Mouse (Mus musculus): Measurements from ENCODE around the gene Acbd4. TPM values are rescaled to one million over a fixed set of nuclear protein-coding genes. Genes with fewer than 3 reads are reported as not detected.
A peak's percentile ranks its signal among the peaks of the same experiment; 100 is the strongest.

The Acbd4 gene
- total and polyA plus RNA-seq, 3 experiments, result 16.6 to 18.3 TPM; not detected in 1

GRCm38 (mm10) chr11:103066191-103067050, 35.1 kb upstream of the Acbd4 start:
- H3K27ac ChIP-seq (ENCODE audit: control insufficient read depth, low read depth, low read length), result no peak overlapping the region
- TF ChIP-seq ETS1 (IDR thresholded peaks at IDR 0.05; ENCODE audit: low read depth, low read length), result no peak
- TF ChIP-seq CTCF (IDR thresholded peaks at IDR 0.05 in 2 of 3, conservative IDR thresholded peaks at IDR 0.05 in 1 of 3; ENCODE audit: control insufficient read depth in 1 of 3, insufficient read depth in 1 of 3, low read depth in 2 of 3, low read length in 3 of 3, poor library complexity in 1 of 3, severe bottlenecking in 1 of 3), result no peak
- H3K9ac ChIP-seq (ENCODE audit: control insufficient read depth, low read depth, low read length, poor library complexity, severe bottlenecking), result no peak overlapping the region
- H3K9me3 ChIP-seq (replicated peaks; ENCODE audit: insufficient read depth, low read length), result no peaks in the 10 kb centered on the region
- no peaks in the 10 kb centered on the region for H3K4me1 ChIP-seq (ENCODE audit: control insufficient read depth in 1 of 2, insufficient read depth in 2 of 2, low read length in 2 of 2)
- H3K27me3 ChIP-seq (ENCODE audit: control insufficient read depth in 1 of 2, insufficient read depth in 2 of 2, low read length in 2 of 2), result no peaks in the 10 kb centered on the region
- no peak overlapping the region for H3K4me3 ChIP-seq (ENCODE audit: control insufficient read depth in 1 of 2, insufficient read depth in 1 of 2, low read depth in 2 of 2, low read length in 2 of 2)
- H3K36me3 ChIP-seq (ENCODE audit: control insufficient read depth in 1 of 2, insufficient read depth in 2 of 2, low read length in 2 of 2), result peaks cover 0 to 25% of the 10 kb centered on the region in 2 experiments; a peak in 2 of 4 replicates
- no peaks in the 10 kb centered on the region for H3K79me2 ChIP-seq (ENCODE audit: control insufficient read depth, insufficient read depth, low read length, poor library complexity)
- DNase-seq (ENCODE audit: low read depth, low spot score), result no peak

GRCm38 (mm10) chr11:103067051-103067361, 34.5 kb upstream of the Acbd4 start:
- H3K4me1 ChIP-seq (ENCODE audit: control insufficient read depth in 1 of 2, insufficient read depth in 2 of 2, low read length in 2 of 2), result no peaks in the 10 kb centered on the region
- DNase-seq (ENCODE audit: low read depth, low spot score), result no peak
- TF ChIP-seq UBTF (IDR thresholded peaks at IDR 0.05; ENCODE audit: borderline replicate concordance, insufficient read depth, low read depth, low read length) (no peak), KAT2A (conservative IDR thresholded peaks at IDR 0.05; ENCODE audit: low read depth, low read length) (no peak), ZC3H11A (IDR thresholded peaks at IDR 0.05; ENCODE audit: low read depth, low read length) (no peak), NRF1 (IDR thresholded peaks at IDR 0.05; ENCODE audit: insufficient read depth, low read depth, low read length, poor library complexity, severe bottlenecking) (no peak), EP300 (IDR thresholded peaks at IDR 0.05; ENCODE audit: low read depth in 1 of 2, low read length in 2 of 2) (no peak), TBP (IDR thresholded peaks at IDR 0.05; ENCODE audit: low read depth, low read length) (no peak), ZKSCAN1 (IDR thresholded peaks at IDR 0.05; ENCODE audit: low read depth, low read length) (peak; percentile 44; the same call in 1 of the 2 replicates), USF2 (IDR thresholded peaks at IDR 0.05; ENCODE audit: borderline replicate concordance in 1 of 2, insufficient read depth in 1 of 2, low read depth in 1 of 2, low read length in 2 of 2) (no peak)
- H3K36me3 ChIP-seq (ENCODE audit: control insufficient read depth in 1 of 2, insufficient read depth in 2 of 2, low read length in 2 of 2), result peaks cover 0 to 21% of the 10 kb centered on the region in 2 experiments; a peak in 2 of 4 replicates
- H3K4me3 ChIP-seq (ENCODE audit: control insufficient read depth in 1 of 2, insufficient read depth in 1 of 2, low read depth in 2 of 2, low read length in 2 of 2), result no peak overlapping the region
- no peaks in the 10 kb centered on the region for H3K9me3 ChIP-seq (replicated peaks; ENCODE audit: insufficient read depth, low read length)
- no peaks in the 10 kb centered on the region for H3K27me3 ChIP-seq (ENCODE audit: control insufficient read depth in 1 of 2, insufficient read depth in 2 of 2, low read length in 2 of 2)
- no peaks in the 10 kb centered on the region for H3K79me2 ChIP-seq (ENCODE audit: control insufficient read depth, insufficient read depth, low read length, poor library complexity)
- H3K27ac ChIP-seq (ENCODE audit: control insufficient read depth, low read depth, low read length), result no peak overlapping the region
- no peak overlapping the region for H3K9ac ChIP-seq (ENCODE audit: control insufficient read depth, low read depth, low read length, poor library complexity, severe bottlenecking)

GRCm38 (mm10) chr11:103067457-103068001, 34.0 kb upstream of the Acbd4 start:
- H3K4me3 ChIP-seq (ENCODE audit: control insufficient read depth in 1 of 2, insufficient read depth in 1 of 2, low read depth in 2 of 2, low read length in 2 of 2), result no peak overlapping the region
- no peak overlapping the region for H3K9ac ChIP-seq (ENCODE audit: control insufficient read depth, low read depth, low read length, poor library complexity, severe bottlenecking)
- TF ChIP-seq EP300 (IDR thresholded peaks at IDR 0.05; ENCODE audit: low read depth in 1 of 2, low read length in 2 of 2), result no peak
- no peak for TF ChIP-seq TBP (IDR thresholded peaks at IDR 0.05; ENCODE audit: low read depth, low read length)
- TF ChIP-seq USF1 (IDR thresholded peaks at IDR 0.05; ENCODE audit: low read depth, low read length), result no peak
- no peak for TF ChIP-seq ZKSCAN1 (IDR thresholded peaks at IDR 0.05; ENCODE audit: low read depth, low read length)
- TF ChIP-seq UBTF (IDR thresholded peaks at IDR 0.05; ENCODE audit: borderline replicate concordance, insufficient read depth, low read depth, low read length), result no peak
- TF ChIP-seq MYB (IDR thresholded peaks at IDR 0.05; ENCODE audit: low read depth, low read length), result no peak
- no peak for TF ChIP-seq POLR2A (IDR thresholded peaks at IDR 0.05; ENCODE audit: control insufficient read depth in 1 of 2, insufficient read depth in 1 of 2, low read depth in 1 of 2, low read length in 2 of 2, poor library complexity in 1 of 2)
- no peak for TF ChIP-seq HCFC1 (IDR thresholded peaks at IDR 0.05; ENCODE audit: low read depth, low read length)
- H3K9me3 ChIP-seq (replicated peaks; ENCODE audit: insufficient read depth, low read length), result no peaks in the 10 kb centered on the region
- no peak for DNase-seq (ENCODE audit: low read depth, low spot score)
- no peak overlapping the region for H3K27ac ChIP-seq (ENCODE audit: control insufficient read depth, low read depth, low read length)
- no peaks in the 10 kb centered on the region for H3K27me3 ChIP-seq (ENCODE audit: control insufficient read depth in 1 of 2, insufficient read depth in 2 of 2, low read length in 2 of 2)
- peaks cover 0 to 18% of the 10 kb centered on the region in 2 experiments; a peak in 2 of 4 replicates for H3K36me3 ChIP-seq (ENCODE audit: control insufficient read depth in 1 of 2, insufficient read depth in 2 of 2, low read length in 2 of 2)
- no peaks in the 10 kb centered on the region for H3K79me2 ChIP-seq (ENCODE audit: control insufficient read depth, insufficient read depth, low read length, poor library complexity)
- no peaks in the 10 kb centered on the region for H3K4me1 ChIP-seq (ENCODE audit: control insufficient read depth in 1 of 2, insufficient read depth in 2 of 2, low read length in 2 of 2)

All from MEL (cell line).